Mouse (Mus musculus) midbrain, postnatal 0 days (tissue): ENCODE measurements around the gene Fank1. TPM values are rescaled to one million over a fixed set of nuclear protein-coding genes. Genes with fewer than 3 reads are reported as not detected.

Experiments
- ATAC-seq: fragments of 200-750 bp; cut with Nextera tagmentation; 2 replicates; pipeline ENCODE4 v1.8.0; 2017; ENCODE audit warnings: moderate number of reproducible peaks, mild to moderate bottlenecking, moderate TSS enrichment, moderate library complexity; ENCODE audit not compliant: low FRiP score
- DNase-seq: peaks from one replicate; pipeline ENCODE4 v3.0.0-alpha.2; 2015; ENCODE audit warnings: low spot score
- H3K27ac ChIP-seq: fragments of 300-500 bp; sonication (generic); 2 replicates; pipeline ENCODE4 v1.5.1; 2014; ENCODE audit warnings: low read depth, mild to moderate bottlenecking, low read length, mixed read lengths
- H3K27me3 ChIP-seq: fragments of 300-500 bp; sonication (generic); 2 replicates; pipeline ENCODE4 v1.6.1; 2014; ENCODE audit warnings: low read length, control low read depth, mixed read lengths; ENCODE audit not compliant: insufficient read depth
- H3K36me3 ChIP-seq: fragments of 300-500 bp; sonication (generic); 2 replicates; pipeline ENCODE4 v1.6.1; 2014; ENCODE audit warnings: low read length, control low read depth, mixed read lengths; ENCODE audit not compliant: insufficient read depth
- H3K4me1 ChIP-seq: fragments of 300-500 bp; sonication (generic); 2 replicates; pipeline ENCODE4 v1.6.1; 2014; ENCODE audit warnings: mild to moderate bottlenecking, control low read depth, antibody characterized with exemption, low read length, mixed read lengths; ENCODE audit not compliant: insufficient read depth
- H3K4me2 ChIP-seq: fragments of 300-500 bp; sonication (generic); 2 replicates; pipeline ENCODE4 v1.6.1; 2014; ENCODE audit warnings: low read depth, mild to moderate bottlenecking, low read length, mixed read lengths; ENCODE audit not compliant: poor library complexity, severe bottlenecking
- H3K4me3 ChIP-seq: fragments of 300-500 bp; sonication (generic); 2 replicates; pipeline ENCODE4 v1.5.1; 2014; ENCODE audit warnings: low read depth, mild to moderate bottlenecking, low read length, moderate library complexity
- H3K9ac ChIP-seq: fragments of 300-500 bp; sonication (generic); replicated peaks from 2 replicates; pipeline ENCODE4 v1.6.1; 2014; ENCODE audit warnings: mild to moderate bottlenecking, low read length, moderate library complexity, mixed read lengths; ENCODE audit not compliant: poor library complexity, severe bottlenecking
- H3K9me3 ChIP-seq: fragments of 300-500 bp; sonication (generic); 2 replicates; pipeline ENCODE4 v1.6.1; 2016; ENCODE audit warnings: low read length, control low read depth
- CTCF ChIP-seq: IDR thresholded peaks from 2 replicates; pipeline ENCODE4 v1.5.1; 2016; ENCODE audit warnings: antibody characterized with exemption, mild to moderate bottlenecking
- WGBS: fragments of 180-500 bp; shearing (Covaris S2); extraction: QIAGEN DNeasy Blood & Tissue Kit; methylation state at CpG from one replicate; pipeline ENCODE4 v1.1.7; 2014; 5-methylcytosine and 5-hydroxymethylcytosine counted together
- polyA plus RNA-seq: library from polyadenylated mRNA; unstranded; fragments of >200 nt; fragmentation: Nextera tagmentation; extraction: Ambion mirVana; gene quantifications from 2 replicates; pipeline ENCODE4 v1.2.1, GENCODE M21; 2015
- total RNA-seq: library from RNA; depleted of rRNA; stranded (reverse); fragments of >200 nt; gene quantifications from 2 replicates; pipeline ENCODE4 v1.2.3, GENCODE M21; 2014

Gene Fank1
- total and polyA plus RNA-seq, 2 experiments from 2014 or later: 3.0 to 8.7 TPM

GRCm38 (mm10) chr7:133909833-133910375, 133.2 kb downstream of the Fank1 start:
- Histone ChIP-seq H3K27me3 (no peaks in the 10 kb centered on the region), H3K4me3 (no peak overlapping the region), H3K36me3 (no peaks in the 10 kb centered on the region), H3K4me2 (no peak overlapping the region), H3K9me3 (no peaks in the 10 kb centered on the region), H3K4me1 (no peaks in the 10 kb centered on the region), H3K9ac (no peak overlapping the region), H3K27ac (no peak overlapping the region)
- 82% methylated on average over 7 of the region's 7 CpGs for WGBS
- DNase-seq (no peak), ATAC-seq (no peak)
- no peak for TF ChIP-seq CTCF

GRCm38 (mm10) chr7:133911881-133912280, 135.2 kb downstream of the Fank1 start:
- TF ChIP-seq CTCF: no peak
- H3K36me3 ChIP-seq: no peaks in the 10 kb centered on the region
- H3K4me3 ChIP-seq: no peak overlapping the region
- no peaks in the 10 kb centered on the region for H3K27me3 ChIP-seq
- H3K9me3 ChIP-seq: no peaks in the 10 kb centered on the region
- ATAC-seq (no peak), DNase-seq (no peak)
- no peak overlapping the region for H3K4me2 ChIP-seq
- 95% methylated on average over 3 of the region's 3 CpGs for WGBS
- H3K27ac ChIP-seq: no peak overlapping the region
- no peaks in the 10 kb centered on the region for H3K4me1 ChIP-seq
- no peak overlapping the region for H3K9ac ChIP-seq

- no peak for DNase-seq
- no peak for TF ChIP-seq CTCF
- Histone ChIP-seq H3K36me3 (no peaks in the 10 kb centered on the region), H3K9ac (no peak overlapping the region), H3K4me2 (no peak overlapping the region), H3K27ac (no peak overlapping the region), H3K4me1 (no peaks in the 10 kb centered on the region; the same call in 1 of the 2 replicates), H3K9me3 (no peaks in the 10 kb centered on the region), H3K27me3 (no peaks in the 10 kb centered on the region), H3K4me3 (no peak overlapping the region)
- 90% methylated on average over 9 of the region's 9 CpGs for WGBS
- ATAC-seq: no peak
Observed at GRCm38 (mm10) chr7:133916230-133916629, 139.6 kb downstream of the Fank1 start.

- H3K9ac ChIP-seq: no peak overlapping the region
- ATAC-seq (no peak), DNase-seq (no peak)
- no peaks in the 10 kb centered on the region for H3K36me3 ChIP-seq
- no peaks in the 10 kb centered on the region for H3K27me3 ChIP-seq
- no peaks in the 10 kb centered on the region; the same call in none of the 2 replicates for H3K4me1 ChIP-seq
- no peak overlapping the region for H3K4me3 ChIP-seq
- H3K4me2 ChIP-seq: no peak overlapping the region
- WGBS: 51% methylated on average over 5 of the region's 5 CpGs
- H3K27ac ChIP-seq: no peak overlapping the region
- TF ChIP-seq CTCF: no peak
- no peaks in the 10 kb centered on the region for H3K9me3 ChIP-seq
Observed at GRCm38 (mm10) chr7:133919306-133919705, 142.6 kb downstream of the Fank1 start.

- no peaks in the 10 kb centered on the region for H3K27me3 ChIP-seq
- ATAC-seq (no peak), DNase-seq (no peak)
- no peaks in the 10 kb centered on the region for H3K9me3 ChIP-seq
- H3K9ac ChIP-seq: no peak overlapping the region
- H3K36me3 ChIP-seq: no peaks in the 10 kb centered on the region
- no peak overlapping the region for H3K27ac ChIP-seq
- TF ChIP-seq CTCF: no peak
- no peaks in the 10 kb centered on the region; the same call in none of the 2 replicates for H3K4me1 ChIP-seq
- H3K4me3 ChIP-seq: no peak overlapping the region
- WGBS: 83% methylated on average over 5 of the region's 5 CpGs
- H3K4me2 ChIP-seq: no peak overlapping the region
Observed at GRCm38 (mm10) chr7:133919918-133920317, 143.3 kb downstream of the Fank1 start.

- Histone ChIP-seq H3K27ac (no peak overlapping the region), H3K27me3 (no peaks in the 10 kb centered on the region), H3K4me1 (no peaks in the 10 kb centered on the region; the same call in none of the 2 replicates), H3K9ac (no peak overlapping the region), H3K4me2 (no peak overlapping the region), H3K36me3 (no peaks in the 10 kb centered on the region), H3K9me3 (no peaks in the 10 kb centered on the region), H3K4me3 (no peak overlapping the region)
- no peak for ATAC-seq
- TF ChIP-seq CTCF: no peak
- 89% methylated on average over 7 of the region's 7 CpGs for WGBS
- no peak for DNase-seq
Observed at GRCm38 (mm10) chr7:133920724-133921123, 144.1 kb downstream of the Fank1 start.
